Comparison of ENCODE assay signal across 8 mouse cellular contexts in the genomic region with DNA sequence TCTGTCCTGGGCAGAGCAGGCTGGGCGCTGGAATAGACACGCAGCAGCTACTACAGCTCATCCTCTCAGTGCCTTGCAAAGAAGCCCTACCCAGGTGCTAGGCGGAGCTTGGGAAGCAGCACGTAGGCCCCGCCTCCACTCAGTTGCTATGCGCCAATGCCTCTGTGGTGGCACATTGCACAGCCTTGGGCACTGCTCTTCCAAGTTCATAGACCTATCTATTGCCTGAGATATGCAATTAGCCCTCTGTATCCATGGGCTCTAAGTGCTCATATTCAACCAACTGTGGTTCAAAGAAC.
A peak's percentile ranks its signal among the peaks of the same experiment; 100 is the strongest.
DNase-seq lines count a peak whose midpoint lies in the region; ATAC-seq and TF ChIP-seq lines count a peak whose summit lies in the region.

No protein-coding gene starts in this region.

- no peak overlapping the region for H3K9ac ChIP-seq in midbrain, embryonic 16.5 days (ENCODE audit: low read depth, low read length)
- no peak overlapping the region for H3K9ac ChIP-seq in midbrain, embryonic 14.5 days (replicated peaks; ENCODE audit: low read length)
- H3K9ac ChIP-seq in forebrain, embryonic 14.5 days (ENCODE audit: low read length): no peak overlapping the region
- no peak overlapping the region for H3K9ac ChIP-seq in lung, postnatal 0 days (replicated peaks; ENCODE audit: low read depth)

- H3K9me3 ChIP-seq in midbrain, embryonic 16.5 days (replicated peaks; ENCODE audit: control insufficient read depth, low read length, poor library complexity, severe bottlenecking): no peaks in the 10 kb centered on the region
- no peaks in the 10 kb centered on the region for H3K9me3 ChIP-seq in midbrain, embryonic 14.5 days (ENCODE audit: control insufficient read depth, low read length)
- H3K9me3 ChIP-seq in forebrain, embryonic 14.5 days (replicated peaks; ENCODE audit: control insufficient read depth, low read length): no peaks in the 10 kb centered on the region
- no peaks in the 10 kb centered on the region for H3K9me3 ChIP-seq in lung, postnatal 0 days (ENCODE audit: low read length)

- H3K4me3 ChIP-seq in midbrain, embryonic 16.5 days (ENCODE audit: low read depth, low read length): no peak overlapping the region
- H3K4me3 ChIP-seq in midbrain, embryonic 14.5 days (replicated peaks; ENCODE audit: low read depth, low read length): no peak overlapping the region
- no peak overlapping the region for H3K4me3 ChIP-seq in forebrain, embryonic 14.5 days (ENCODE audit: low read depth, low read length)
- H3K4me3 ChIP-seq in lung, postnatal 0 days (ENCODE audit: low read depth, low read length): no peak overlapping the region

- no peak for TF ChIP-seq EP300 in lung, postnatal 0 days (IDR thresholded peaks at IDR 0.05)

- H3K4me1 ChIP-seq in midbrain, embryonic 16.5 days (ENCODE audit: control insufficient read depth, insufficient read depth, low read length): peaks cover 15% of the 10 kb centered on the region
- peaks cover 21% of the 10 kb centered on the region for H3K4me1 ChIP-seq in midbrain, embryonic 14.5 days (ENCODE audit: control insufficient read depth, insufficient read depth, low read length)
- H3K4me1 ChIP-seq in forebrain, embryonic 14.5 days (ENCODE audit: control insufficient read depth, insufficient read depth, low read length): peaks cover 18% of the 10 kb centered on the region
- peaks cover 18% of the 10 kb centered on the region; the same call in 1 of the 2 replicates for H3K4me1 ChIP-seq in lung, postnatal 0 days (ENCODE audit: insufficient read depth, low read depth, low read length)

- H3K36me3 ChIP-seq in midbrain, embryonic 16.5 days (ENCODE audit: control insufficient read depth, insufficient read depth, low read length): no peaks in the 10 kb centered on the region
- H3K36me3 ChIP-seq in midbrain, embryonic 14.5 days (ENCODE audit: control insufficient read depth, insufficient read depth, low read length): no peaks in the 10 kb centered on the region
- no peaks in the 10 kb centered on the region for H3K36me3 ChIP-seq in forebrain, embryonic 14.5 days (ENCODE audit: control insufficient read depth, insufficient read depth, low read length)
- no peaks in the 10 kb centered on the region for H3K36me3 ChIP-seq in lung, postnatal 0 days (ENCODE audit: insufficient read depth, low read length)

- no peaks in the 10 kb centered on the region for H3K27me3 ChIP-seq in midbrain, embryonic 16.5 days (ENCODE audit: control insufficient read depth, insufficient read depth, low read depth, low read length)
- H3K27me3 ChIP-seq in midbrain, embryonic 14.5 days (ENCODE audit: control insufficient read depth, insufficient read depth, low read length): no peaks in the 10 kb centered on the region
- H3K27me3 ChIP-seq in forebrain, embryonic 14.5 days (replicated peaks; ENCODE audit: control insufficient read depth, insufficient read depth, low read length): no peaks in the 10 kb centered on the region
- H3K27me3 ChIP-seq in lung, postnatal 0 days (replicated peaks; ENCODE audit: insufficient read depth, low read length): no peaks in the 10 kb centered on the region

- DNase-seq in CD4-positive, CD25-positive, alpha-beta regulatory T cell, adult 2 months (ENCODE audit: low read depth, low spot score): peak; percentile 44
- no peak for DNase-seq in midbrain, embryonic 14.5 days
- DNase-seq in forebrain, embryonic 14.5 days (ENCODE audit: low spot score): peak; percentile 38
- DNase-seq in lung, postnatal 0 days (ENCODE audit: low spot score): peak; percentile 41
- DNase-seq in layer of hippocampus, adult 9-10 months (ENCODE audit: low spot score): no peak
- DNase-seq in gastrocnemius, adult 18-20 months (ENCODE audit: low spot score): no peak

- TF ChIP-seq CTCF in lung, postnatal 0 days (IDR thresholded peaks at IDR 0.05): no peak

- WGBS in midbrain, embryonic 16.5 days: 34% methylated on average over 6 of the region's 6 CpGs
- WGBS in midbrain, embryonic 14.5 days: 30% methylated on average over 6 of the region's 6 CpGs
- WGBS in forebrain, embryonic 14.5 days: 26% methylated on average over 6 of the region's 6 CpGs
- 31% methylated on average over 6 of the region's 6 CpGs for WGBS in lung, postnatal 0 days

- no peak for ATAC-seq in CD4-positive, CD25-positive, alpha-beta regulatory T cell, adult 4 months
- ATAC-seq in midbrain, embryonic 16.5 days: no peak
- no peak for ATAC-seq in midbrain, embryonic 14.5 days (ENCODE audit: low FRiP score, low TSS enrichment)
- peak; percentile 16; the same call in 1 of the 2 replicates for ATAC-seq in forebrain, embryonic 14.5 days
- peak; percentile 55 for ATAC-seq in lung, postnatal 0 days

- no peak overlapping the region for H3K27ac ChIP-seq in midbrain, embryonic 16.5 days (ENCODE audit: low read length)
- H3K27ac ChIP-seq in midbrain, embryonic 14.5 days (replicated peaks; ENCODE audit: low read depth, low read length): no peak overlapping the region
- no peak overlapping the region for H3K27ac ChIP-seq in forebrain, embryonic 14.5 days (ENCODE audit: low read depth, low read length)
- 0 out of 2 replicates have a peak overlapping the region, but pooled peaks have one; percentile 57 for H3K27ac ChIP-seq in lung, postnatal 0 days (ENCODE audit: low read length)

- peak overlapping the region; percentile 4; the same call in 1 of the 2 replicates for H3K4me2 ChIP-seq in midbrain, embryonic 16.5 days (ENCODE audit: low read length)
- no peak overlapping the region for H3K4me2 ChIP-seq in midbrain, embryonic 14.5 days (ENCODE audit: low read length)
- no peak overlapping the region for H3K4me2 ChIP-seq in forebrain, embryonic 14.5 days (ENCODE audit: low read length)
- 0 out of 2 replicates have a peak overlapping the region, but pooled peaks have one; percentile 5 for H3K4me2 ChIP-seq in lung, postnatal 0 days (replicated peaks; ENCODE audit: low read depth, low read length)

Comparison
In these comparisons a context has a peak if more than half of its experiments do, and no peak if none do; other contexts are left out.
1. H3K4me2 ChIP-seq: peak in midbrain, embryonic 16.5 days (single experiment) and lung, postnatal 0 days (single experiment); none in midbrain, embryonic 14.5 days (single experiment) and forebrain, embryonic 14.5 days (single experiment).
2. DNase-seq: peak in CD4-positive, CD25-positive, alpha-beta regulatory T cell, adult 2 months (single experiment), forebrain, embryonic 14.5 days (single experiment) and lung, postnatal 0 days (single experiment); none in midbrain, embryonic 14.5 days (single experiment), layer of hippocampus, adult 9-10 months (single experiment) and gastrocnemius, adult 18-20 months (single experiment).
3. ATAC-seq: peak in forebrain, embryonic 14.5 days (single experiment) and lung, postnatal 0 days (single experiment); none in CD4-positive, CD25-positive, alpha-beta regulatory T cell, adult 4 months (single experiment), midbrain, embryonic 16.5 days (single experiment) and midbrain, embryonic 14.5 days (single experiment).